Mouse (Mus musculus): ENCODE measurements around the gene Efcab10.

Efcab10 gene

DNA sequence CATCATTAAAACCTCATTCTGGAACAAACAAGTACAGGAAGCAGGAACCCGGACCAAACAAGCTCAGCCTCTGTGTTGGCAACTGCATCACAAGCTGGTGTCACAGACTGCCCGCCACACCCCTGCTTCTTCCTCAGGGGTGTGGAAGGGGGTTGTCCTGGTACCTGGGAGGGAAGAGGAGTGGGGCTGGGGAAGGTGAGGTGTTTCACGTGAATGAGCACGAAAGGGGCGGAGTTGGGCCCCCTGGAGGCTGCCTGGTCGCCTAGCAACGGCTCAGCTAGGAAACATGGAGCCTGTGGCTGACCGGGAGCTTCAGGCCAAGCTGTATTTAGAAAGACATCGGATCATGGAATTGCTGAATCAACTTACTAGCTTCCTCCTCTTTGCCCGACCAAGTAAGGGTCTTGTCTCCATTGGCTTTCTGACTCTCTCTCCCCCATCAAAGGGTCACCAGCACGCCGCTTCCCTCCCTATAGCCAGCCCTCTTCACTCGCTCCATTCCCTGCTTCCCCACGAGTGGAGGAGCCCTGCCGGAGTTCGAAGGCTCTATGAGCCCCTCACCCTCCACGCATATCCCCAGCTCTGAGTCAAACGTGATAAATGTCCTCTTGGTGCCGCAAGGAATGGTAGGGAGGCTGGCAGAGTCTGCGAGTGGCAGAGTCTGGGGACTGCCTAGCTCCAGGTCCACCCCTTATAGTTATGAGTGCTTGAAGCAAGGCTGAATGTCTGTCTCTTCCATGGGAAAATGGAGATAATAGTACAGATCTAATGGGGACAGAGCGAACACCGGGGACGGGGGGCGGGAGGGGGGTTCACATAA is at the start of gene Efcab10:
Gene Efcab10, plus strand, starts transcription at position 51 of the 820 bp plus-strand sequence.
- DNase-seq (ENCODE audit: low read depth in 1 of 2, low spot score in 2 of 2), result no peak

DNA sequence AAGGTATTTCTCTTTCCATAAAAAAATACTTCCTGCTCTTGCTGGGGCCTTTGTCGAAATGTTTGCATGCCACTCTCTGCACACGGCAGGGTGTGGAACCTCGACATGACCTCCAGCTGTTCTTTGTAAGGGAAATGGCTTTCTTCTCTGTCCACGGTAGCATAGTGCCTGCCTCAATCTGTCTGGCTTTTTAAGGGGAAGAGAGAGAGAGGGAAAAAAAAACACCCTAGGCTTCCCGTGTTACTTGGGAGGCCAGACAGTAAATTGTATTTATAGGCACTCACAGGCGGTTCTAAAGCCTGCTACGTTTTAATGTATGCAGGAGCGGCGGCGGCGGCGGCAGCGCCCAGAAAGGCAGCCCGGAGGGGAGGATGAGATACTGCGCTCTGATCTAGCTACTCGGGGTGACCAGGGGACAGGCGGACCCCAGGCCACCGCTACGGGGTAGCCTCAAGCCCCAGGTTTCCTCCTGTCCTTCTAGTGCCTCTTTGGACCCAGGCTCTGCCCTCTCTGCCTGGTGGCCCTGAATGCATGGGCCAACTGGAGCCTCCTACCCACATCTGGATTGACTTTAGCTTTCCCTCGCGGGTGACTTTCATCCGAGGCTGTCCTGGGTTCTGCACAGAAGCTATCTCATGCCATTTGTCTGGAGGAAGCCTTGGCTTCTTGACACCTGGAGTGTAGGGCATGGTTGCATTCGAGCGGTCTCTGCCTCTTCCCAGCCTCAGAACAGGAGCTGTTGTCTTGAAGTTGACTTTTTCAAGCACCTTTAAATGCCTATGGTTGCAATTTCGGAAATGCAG is 49.5 kb upstream of the Efcab10 start:
- no peak for DNase-seq (ENCODE audit: low read depth in 1 of 2, low spot score in 2 of 2)

DNA sequence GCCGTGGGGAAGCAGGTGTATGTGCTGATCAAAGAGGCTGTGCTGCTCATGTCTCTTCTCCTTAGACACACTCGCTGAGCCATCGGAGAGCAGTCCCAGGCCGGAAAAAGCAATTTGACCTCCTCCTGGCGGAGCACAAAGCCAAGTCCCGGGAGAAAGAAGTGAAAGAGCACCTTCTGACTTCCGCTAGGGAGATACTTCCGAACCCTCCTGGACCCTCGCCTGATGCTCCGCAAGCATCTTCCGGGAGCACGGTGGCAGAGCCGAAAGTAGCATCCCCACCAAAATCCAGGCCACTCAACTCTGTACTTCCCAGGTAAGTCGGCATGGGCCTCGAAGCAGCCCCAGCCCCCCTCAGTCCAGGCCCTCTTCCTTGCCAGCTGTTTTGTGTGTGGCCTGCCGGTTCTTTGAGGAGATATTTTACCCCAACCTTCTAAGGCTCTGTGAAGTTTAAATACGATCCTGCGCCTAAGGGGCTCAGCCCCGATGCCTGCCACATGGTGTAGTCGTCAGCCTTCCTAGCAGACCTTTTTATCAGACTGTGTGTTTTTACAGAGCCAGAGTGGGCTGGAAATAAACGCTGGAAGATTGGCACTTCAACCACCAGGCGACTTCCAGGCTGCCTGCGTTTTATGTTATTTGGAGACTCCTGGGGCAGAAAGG is 48.8 kb upstream of the Efcab10 start:
- no peak for DNase-seq (ENCODE audit: low read depth in 1 of 2, low spot score in 2 of 2)

DNA sequence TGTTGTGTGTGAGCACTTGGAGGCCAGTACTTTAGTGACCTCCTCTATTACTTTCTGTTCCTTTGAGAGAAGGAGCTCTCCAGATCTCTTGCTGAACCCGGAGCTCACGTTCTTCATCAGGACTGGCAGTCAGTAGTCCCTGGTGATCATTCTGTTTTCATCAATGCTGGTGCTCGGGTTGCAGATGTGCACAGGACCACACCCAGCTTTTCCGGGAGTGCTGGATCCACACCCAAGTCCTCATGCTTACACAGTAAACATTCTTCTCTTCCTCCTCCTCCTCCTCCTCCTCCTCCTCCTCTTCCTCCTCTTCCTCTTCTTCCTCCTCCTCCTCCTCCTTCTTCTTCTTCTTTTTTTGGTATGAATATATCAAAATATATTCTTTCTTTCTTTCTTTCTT is 42.0 kb upstream of the Efcab10 start:
- no peak for DNase-seq (ENCODE audit: low read depth in 1 of 2, low spot score in 2 of 2)

DNA sequence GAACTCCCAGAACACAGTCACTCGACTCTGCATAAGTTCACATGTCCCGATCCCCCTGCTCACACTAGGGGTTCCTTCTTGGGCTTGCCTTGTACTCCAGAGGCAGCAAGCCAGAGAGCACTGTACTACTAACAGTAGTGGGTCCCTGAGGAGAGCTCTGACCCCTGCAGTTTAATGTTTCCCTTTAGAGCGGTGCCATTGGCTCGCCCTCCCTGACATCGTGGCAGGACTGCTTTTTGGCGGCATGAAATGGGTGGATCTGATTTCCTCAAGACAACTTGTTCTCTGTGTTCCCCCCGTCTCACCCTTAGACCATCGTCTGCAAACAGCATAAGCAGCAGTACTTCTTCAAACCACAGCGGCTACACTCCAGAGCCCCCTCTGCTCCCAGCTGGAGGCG is 36.3 kb upstream of the Efcab10 start:
- DNase-seq (ENCODE audit: low read depth in 1 of 2, low spot score in 2 of 2), result no peak

DNA sequence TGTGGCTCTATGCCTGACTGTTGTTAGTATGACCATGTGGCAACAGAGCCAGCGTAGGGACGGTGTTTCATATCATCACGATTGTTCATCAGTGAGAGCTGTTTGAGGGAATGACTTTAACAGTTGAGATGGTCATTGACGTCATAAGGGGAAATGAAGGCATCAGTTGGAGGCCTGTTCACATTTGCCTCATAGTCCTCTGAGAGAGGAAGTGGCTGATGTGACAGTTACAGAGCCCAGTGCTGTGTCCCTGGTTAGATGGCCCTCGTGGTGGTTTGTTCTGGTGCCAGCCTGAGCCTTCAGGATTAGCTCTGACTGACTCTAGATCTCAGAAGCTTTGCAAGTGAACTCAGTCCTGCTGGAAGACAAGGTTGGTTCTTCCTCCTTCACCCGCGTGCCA is 35.4 kb upstream of the Efcab10 start:
- no peak for DNase-seq (ENCODE audit: low read depth in 1 of 2, low spot score in 2 of 2)

DNA sequence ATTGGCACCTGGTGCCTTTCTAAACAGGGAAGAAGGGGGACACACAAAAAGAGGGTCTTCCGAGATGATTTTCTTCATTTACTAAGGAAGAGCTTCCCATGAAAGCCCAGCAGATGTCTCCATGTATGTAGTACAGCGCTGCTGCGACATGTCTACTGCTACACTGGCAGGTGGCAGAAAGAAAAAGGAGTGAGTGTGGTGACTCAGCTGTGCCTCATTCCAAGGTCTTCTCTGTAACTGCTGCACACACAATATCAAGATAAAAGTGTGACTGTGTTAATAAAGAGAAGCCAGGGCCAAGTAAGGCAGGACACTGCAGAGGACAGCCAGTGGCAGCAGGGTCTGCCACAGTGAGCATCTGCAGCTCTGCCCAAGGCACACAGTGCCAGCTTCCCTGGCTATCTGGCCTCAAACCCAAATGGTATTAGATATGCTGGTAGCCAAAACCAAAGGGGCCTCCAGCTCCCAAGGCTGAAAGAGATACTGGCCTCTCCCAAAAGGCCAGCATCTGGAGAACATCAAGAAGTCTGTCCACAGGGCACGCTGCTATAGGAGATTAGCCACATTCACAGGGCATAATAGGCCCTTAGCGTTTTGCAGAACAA is 34.7 kb upstream of the Efcab10 start:
- no peak for DNase-seq (ENCODE audit: low read depth in 1 of 2, low spot score in 2 of 2)

DNA sequence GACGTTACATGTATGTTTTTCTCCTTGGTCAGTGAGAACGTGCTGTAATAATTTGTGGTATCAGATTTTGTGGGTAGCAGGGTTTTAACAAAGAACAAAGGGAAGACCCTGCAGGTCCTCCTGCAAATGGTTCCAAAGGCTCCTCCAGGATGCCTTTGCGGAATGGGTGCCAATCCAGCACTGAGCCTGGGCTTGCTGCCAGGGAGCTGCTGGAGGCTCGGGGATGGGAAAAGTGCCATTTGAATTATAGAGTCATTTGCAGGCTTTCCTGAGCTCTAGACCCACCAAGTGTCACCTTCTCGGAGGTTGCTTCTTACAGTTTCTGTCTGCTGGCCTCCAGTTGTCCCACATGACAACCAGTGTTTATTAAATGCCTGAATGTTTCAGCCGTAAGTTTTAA is 33.9 kb upstream of the Efcab10 start:
- DNase-seq (ENCODE audit: low read depth in 1 of 2, low spot score in 2 of 2), result no peak

DNA sequence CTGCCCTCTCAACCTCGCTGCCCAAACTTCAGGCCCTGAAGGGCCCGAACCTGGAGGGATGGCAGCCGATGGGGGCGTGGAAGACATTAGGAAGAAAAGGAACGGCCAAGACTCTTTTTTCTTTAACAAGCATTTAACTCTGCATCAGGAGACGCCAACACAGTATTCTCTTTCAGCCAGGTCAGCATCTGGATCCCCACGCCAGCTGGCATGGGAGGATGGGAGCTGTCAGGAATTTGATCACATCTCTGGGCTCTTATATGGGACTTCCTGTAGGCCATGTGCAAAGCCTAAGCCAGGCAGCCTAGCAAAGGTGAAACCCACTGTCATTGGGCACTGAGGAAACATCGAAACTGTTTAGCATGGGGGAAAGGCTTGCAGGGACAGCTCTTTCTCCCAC is 30.1 kb upstream of the Efcab10 start:
- no peak for DNase-seq (ENCODE audit: low read depth in 1 of 2, low spot score in 2 of 2)

DNA sequence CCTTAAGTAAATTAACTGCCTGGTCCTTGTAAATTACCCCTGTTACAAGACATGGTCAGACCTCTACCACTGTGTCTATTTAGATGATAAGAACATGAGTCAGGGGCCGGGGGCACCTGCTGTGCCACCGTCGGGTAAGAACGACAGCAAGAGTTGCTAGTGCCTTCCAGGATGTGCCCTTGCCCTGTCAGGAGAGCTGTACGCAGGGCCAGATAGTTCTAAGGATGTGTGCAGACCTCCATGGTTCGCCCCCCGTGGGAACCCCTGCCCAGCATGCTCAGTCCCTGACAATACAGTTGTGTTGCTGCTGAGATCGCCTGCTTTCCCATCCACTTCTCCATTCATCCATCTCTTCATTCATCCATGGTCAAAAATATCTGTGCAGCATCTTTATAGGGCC is 29.5 kb upstream of the Efcab10 start:
- no peak for DNase-seq (ENCODE audit: low read depth in 1 of 2, low spot score in 2 of 2)

DNA sequence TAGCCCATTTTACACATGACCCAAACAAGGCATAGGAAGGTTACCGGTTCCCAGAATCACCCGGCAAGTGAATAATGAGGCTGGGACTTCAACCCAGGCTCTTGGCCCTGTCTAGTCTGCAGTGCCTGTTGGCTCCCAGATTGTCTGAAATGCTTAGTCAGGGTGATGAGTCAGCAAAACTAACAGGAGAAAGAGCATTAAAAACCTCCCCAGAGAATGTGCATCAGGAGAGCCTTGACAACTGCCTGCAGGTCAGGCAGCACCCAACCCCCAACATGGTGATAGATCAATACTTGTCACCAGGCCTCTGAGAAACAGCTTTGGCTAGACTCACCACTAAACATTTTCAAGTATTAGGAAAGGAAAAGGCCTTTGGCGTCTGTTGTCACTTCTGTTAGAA is 25.1 kb upstream of the Efcab10 start:
- DNase-seq (ENCODE audit: low read depth in 1 of 2, low spot score in 2 of 2), result no peak

DNA sequence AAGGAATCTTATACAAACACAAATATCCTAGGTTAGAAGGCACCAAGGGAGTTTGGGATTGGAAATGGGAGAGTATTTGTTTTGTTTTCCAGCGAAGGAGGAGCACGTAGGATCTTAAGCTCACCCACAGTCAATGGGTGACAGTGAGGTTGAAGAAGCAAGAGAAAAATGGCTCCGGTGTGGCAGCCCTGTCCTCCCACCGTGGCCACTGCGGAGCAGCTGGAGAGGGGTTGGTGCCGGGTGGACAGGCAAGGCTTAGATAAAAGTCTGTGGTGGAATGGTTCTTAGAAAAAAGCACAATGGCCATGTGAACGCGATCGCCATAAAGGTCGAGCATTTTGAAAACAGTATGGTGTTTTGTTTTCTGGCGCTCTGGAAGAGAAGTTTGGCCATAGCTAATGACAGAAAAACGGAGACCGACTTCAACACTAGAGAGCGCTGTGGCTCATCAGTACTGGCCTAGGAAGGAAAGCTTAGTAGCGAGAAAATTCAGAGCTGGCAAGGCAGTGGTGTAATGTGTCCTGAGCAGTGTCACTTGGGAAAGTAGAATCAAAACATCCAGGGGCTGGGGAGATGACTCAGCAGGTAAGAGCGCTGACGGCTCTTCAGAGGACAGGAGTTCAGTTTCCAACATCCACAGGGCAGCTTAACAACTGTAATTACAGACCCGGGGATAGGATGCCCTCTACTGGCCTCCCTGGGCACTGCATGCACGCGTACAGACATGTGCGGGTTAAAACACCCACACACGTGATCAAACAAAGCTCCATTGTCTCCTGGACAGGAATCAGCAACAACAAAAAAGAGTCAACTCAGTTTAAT is 14.8 kb upstream of the Efcab10 start:
- DNase-seq (ENCODE audit: low read depth in 1 of 2, low spot score in 2 of 2), result peak; percentile 52 to 61

DNA sequence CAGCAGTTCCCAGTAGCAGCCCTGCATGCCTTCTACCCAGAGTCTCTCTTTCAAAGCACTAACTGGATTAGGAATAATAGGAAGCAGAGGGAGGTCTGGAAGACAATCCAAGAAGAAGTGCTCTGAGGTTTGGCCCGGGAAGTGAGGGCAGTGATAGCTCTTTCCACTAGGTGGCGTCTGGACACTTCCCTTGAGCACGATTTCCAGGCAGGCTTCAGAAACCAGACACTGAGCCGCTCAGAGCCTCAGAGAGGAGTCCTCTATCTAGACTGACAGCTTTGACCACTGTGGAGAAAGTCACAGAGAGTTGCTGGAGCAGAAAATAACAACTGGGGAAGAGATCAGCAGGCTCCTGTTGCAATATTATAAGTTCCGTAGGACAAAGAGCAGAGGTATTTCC is 5.8 kb upstream of the Efcab10 start:
- DNase-seq (ENCODE audit: low read depth in 1 of 2, low spot score in 2 of 2), result peak in 1 of 2 experiments; percentile 19

DNA sequence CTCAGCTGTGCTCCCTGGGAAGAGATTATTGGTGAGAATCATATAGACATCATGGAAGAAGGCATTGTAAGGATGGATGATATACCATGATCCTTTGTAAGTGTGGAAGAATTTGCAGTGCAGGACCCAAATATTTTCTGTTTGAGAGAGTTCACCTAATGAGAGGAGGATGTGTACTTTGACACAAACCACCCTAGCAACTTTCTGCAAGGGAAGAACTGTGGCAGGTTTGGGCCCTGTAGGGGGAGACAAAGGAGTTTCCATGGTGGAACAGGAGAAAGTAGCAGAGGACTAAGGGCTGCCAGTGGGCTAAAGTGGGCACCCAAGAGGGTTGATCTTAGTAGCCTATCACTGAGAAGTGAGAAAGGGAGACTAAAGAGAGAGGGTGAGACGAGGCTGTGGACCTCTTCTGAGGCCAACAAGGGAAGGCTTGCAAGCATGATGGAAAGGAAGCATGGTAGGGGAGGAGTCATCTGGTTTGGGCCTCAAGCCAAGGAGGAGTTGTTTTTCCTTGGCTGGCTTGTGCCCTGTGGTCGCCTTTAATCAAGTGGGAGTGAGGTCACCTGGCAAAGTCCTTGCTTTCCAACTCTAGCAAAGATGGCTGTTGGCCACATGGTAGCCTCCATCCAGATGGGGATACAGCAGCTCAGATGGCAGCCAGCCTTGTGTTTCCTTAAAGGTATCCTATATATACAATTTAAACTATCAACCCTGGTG is 3.7 kb upstream of the Efcab10 start:
- DNase-seq (ENCODE audit: low read depth in 1 of 2, low spot score in 2 of 2), result no peak

DNA sequence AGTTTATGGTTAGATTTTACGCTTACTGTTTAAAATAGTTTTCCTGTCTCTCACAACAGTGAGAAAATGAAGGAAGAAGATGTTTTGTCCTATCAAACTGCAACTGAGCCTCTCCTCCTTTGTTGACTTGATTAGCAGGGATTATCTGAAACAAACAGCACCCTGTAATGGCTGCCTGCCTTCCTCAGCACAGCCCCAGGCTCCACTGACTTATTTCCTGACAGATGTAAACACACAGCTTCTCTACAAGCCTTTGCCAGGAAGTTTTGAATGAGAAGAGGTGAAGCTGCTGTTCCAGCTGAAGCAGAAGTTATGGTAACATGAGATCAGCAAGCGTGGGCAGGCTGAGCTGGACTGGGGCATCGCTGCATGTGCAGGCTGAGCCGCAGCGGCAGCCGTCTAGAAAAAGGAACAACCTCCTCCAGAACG is 8.6 kb downstream of the Efcab10 start:
- DNase-seq (ENCODE audit: low read depth in 1 of 2, low spot score in 2 of 2), result no peak

DNA sequence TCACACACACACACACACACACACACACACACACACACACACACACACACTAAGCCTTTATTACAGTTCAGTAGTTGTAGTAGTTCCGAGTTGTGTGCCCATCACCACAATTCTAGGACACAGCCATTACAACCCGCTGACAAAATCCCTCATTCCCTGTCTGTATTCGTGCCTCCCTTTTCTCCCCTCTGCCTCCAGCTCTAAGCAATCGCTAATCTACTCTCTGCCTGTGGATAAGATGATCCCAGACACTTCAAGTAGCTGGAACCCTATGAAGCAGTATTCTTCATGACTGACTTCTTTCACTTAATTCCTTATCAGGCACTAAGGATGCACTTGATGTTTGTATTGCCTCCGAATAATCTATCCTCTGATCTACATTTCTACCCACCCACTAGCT is 10.3 kb downstream of the Efcab10 start:
- no peak for DNase-seq (ENCODE audit: low read depth in 1 of 2, low spot score in 2 of 2)

DNA sequence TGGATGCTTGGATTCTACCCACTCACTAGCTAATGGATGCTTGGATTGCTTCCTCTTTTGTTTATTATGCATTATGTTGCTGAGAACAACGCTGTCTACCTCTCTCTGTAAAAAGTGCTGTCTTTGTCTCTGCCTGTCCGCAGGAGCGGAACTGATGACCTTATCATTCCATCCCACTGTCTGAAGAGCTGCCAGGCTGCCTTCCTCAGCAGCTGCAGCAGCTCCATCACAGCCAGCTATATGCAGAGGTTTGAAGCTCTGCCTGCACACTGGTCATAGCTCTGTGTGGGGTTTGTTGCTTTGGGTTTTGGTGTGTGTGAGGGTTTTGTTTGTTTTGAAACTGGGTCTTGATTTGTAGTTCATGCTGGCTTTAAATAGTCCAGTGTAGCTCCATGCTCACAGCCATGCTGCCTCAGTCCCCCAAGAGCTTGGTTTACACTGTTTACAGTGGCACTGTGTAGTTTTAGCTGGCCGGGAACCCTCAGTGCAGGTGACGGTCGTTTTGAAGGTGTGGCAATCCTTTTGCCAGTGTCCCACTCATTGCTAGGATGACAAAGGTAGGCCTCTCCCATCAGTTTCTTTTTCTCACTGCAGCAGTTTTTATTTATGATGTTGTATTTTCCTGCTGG is 10.9 kb downstream of the Efcab10 start:
- DNase-seq (ENCODE audit: low read depth in 1 of 2, low spot score in 2 of 2), result no peak

DNA sequence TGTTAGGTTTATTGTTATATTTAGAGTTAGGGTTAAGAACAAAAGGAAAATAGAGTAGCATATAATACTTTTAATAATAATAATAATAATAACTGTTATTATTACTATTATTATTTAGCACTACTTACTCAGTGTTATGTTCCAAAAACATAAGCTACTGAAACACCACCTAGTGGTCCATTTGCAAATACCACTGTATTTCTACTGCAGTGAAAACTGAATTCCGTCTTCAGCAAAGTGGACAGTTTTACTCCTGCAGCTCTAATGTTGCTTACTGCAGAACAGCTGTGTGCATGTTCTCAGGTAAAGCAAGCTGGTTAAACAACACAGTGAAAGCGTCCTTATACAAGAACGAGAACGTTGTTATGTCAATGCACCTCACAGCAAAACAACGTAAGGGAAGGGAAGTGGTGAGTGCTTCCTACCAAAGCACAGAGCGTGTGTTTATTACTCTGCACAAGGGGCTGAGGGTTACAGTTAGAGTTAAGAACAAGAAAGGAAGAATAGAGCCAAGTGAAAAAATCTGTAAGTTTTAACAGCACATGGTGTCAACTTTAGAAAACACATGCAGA is 17.0 kb downstream of the Efcab10 start:
- no peak for DNase-seq (ENCODE audit: low read depth in 1 of 2, low spot score in 2 of 2)

DNA sequence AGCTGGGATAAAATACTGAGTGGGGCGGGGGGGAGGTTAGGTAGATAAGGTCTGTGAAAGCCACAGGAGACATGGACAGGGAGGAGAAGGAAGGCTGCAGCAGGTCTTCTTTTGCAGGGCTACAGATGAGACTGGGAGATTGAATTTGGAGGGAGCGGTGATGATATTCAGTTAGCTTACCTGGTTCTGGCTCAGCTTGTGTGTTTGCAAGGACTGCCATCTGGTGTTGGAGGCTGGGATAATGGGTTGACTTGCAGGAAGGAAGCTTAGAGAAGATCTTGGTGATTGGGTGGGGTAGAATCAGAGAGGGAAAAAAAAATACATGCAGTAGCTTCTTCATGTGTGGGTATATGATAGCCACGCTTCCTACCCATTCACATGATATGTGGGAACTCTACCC is 29.7 kb downstream of the Efcab10 start:
- no peak for DNase-seq (ENCODE audit: low read depth in 1 of 2, low spot score in 2 of 2)

Data from monocyte, adult 2 months (primary cell).